Mouse (Mus musculus): ENCODE results near the gene Mc3r.

DNA sequence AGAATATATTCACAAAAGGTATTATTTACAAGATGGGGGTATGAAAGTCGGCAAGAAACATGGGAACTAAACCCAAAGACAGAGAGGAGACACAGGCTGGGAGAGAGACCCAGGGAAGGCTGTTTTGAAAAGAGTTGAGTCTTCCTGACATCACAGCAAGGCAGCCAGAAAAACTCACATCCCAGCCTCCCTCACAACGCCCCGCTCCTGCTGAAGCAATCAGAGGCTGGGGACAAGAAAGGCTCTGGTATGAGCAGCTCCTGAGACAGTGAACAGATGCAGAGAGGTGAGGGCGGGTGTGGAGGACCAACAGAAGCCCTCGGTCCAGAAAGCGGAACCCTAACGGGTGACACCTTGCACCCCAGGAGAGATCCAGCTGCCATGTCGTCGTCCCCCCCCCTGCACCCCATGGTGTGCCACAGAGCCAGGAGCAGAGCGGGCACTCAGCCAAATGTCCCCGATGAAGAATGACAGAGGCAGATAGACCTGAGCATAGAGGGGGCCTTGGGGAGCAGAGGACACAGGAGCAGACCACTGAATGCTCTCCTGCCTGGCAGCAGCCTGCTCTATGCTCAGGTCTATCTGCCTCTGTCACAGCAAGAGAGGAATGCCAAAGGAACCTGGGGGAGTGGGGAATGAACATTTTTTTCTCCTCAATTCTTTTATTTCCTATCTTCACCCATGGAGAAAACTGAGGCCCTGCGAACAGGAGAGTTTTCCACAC, 22.8 kb downstream of the Mc3r start:
- TF ChIP-seq POLR2A (IDR thresholded peaks at IDR 0.05; ENCODE audit: low read depth, low read length) (no peak), CTCF (conservative IDR thresholded peaks at IDR 0.05; ENCODE audit: insufficient read depth, insufficient read length, low read depth, low read length) (no peak)

Measured in kidney, adult 2 months (tissue).